Mouse (Mus musculus): ENCODE measurements around the gene Brd9. TPM values are rescaled to one million over a fixed set of nuclear protein-coding genes. Genes with fewer than 3 reads are reported as not detected.
A peak's percentile ranks its signal among the peaks of the same experiment; 100 is the strongest.

Gene Brd9
- 12.9 and 14.1 TPM in 2 replicates for polyA plus RNA-seq (2015; fragmentation: Nextera tagmentation; extraction: Ambion mirVana)

- WGBS (ENCODE audit: insufficient replicate concordance) = under 1% methylated on average over 82 of the region's 82 CpGs
- peak within 1 kb of the TSS; percentile 89 for H3K9ac ChIP-seq (ENCODE audit: low read depth, low read length)
- no peaks in the 10 kb centered on the region for H3K9me3 ChIP-seq (replicated peaks; ENCODE audit: control insufficient read depth, low read length)
- H3K4me1 ChIP-seq (ENCODE audit: control insufficient read depth, low read depth, low read length) = peaks cover 16% of the 10 kb centered on the region
- peaks cover 14% of the 10 kb centered on the region; the same call in 1 of the 2 replicates for H3K36me3 ChIP-seq (ENCODE audit: control insufficient read depth, insufficient read depth)
- H3K4me2 ChIP-seq (ENCODE audit: low read depth, low read length) = peak within 1 kb of the TSS; percentile 92
- ATAC-seq (ENCODE audit: low read depth) = peak; percentile 96
- peak within 1 kb of the TSS; percentile 98 for H3K27ac ChIP-seq (ENCODE audit: low read length)
- H3K27me3 ChIP-seq (ENCODE audit: control insufficient read depth, insufficient read depth, low read depth, low read length) = no peaks in the 10 kb centered on the region
- peak within 1 kb of the TSS; percentile 86 for H3K4me3 ChIP-seq (ENCODE audit: low read depth, low read length)
Observed at GRCm38 (mm10) chr13:73937321-73938176, at the start of gene Brd9, which contains the start of gene Trip13. Gene Brd9, plus strand, starts transcription at chr13:73937811. Gene Trip13, minus strand, starts transcription at chr13:73937784.

DNA sequence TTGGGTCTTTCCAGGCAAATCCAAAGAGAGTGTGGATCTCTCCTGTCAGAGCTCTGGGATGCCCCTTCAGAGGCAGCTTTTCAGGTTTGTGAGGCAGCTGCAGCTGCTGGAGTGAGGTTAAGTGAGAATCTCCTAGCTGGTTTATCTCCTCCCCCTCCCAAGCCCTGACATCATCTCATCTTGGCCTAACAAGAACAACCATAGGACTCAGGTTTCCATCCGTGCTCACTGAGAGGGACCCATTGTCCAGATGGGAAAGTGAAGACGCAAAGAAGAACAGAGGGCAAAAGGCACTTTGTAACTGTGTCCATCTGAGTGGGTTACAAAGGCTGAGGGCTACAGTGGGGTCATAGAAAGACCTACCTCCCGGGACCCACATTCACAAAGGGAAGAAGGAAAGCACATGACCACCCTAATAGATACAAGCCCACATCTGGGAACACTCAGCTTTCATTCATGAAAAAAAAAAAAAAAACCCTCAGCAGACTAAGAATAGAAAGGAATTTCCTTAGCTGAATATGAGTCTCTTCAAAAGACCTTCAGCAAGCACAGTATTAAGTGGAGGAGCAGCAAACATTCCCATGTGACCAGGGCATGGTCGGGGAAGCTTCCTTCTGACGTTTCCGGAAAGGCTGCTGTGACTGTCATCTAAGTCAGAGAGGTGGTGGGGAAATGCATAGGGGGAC lies 45.0 kb upstream of the Brd9 start:
- Histone ChIP-seq H3K9me3 (replicated peaks; ENCODE audit: control insufficient read depth, low read length) (no peaks in the 10 kb centered on the region), H3K4me3 (ENCODE audit: low read depth, low read length) (no peak overlapping the region), H3K27me3 (ENCODE audit: control insufficient read depth, insufficient read depth, low read depth, low read length) (no peaks in the 10 kb centered on the region), H3K4me1 (ENCODE audit: control insufficient read depth, low read depth, low read length) (no peaks in the 10 kb centered on the region), H3K27ac (ENCODE audit: low read length) (no peak overlapping the region), H3K4me2 (ENCODE audit: low read depth, low read length) (no peak overlapping the region), H3K9ac (ENCODE audit: low read depth, low read length) (no peak overlapping the region), H3K36me3 (ENCODE audit: control insufficient read depth, insufficient read depth) (no peaks in the 10 kb centered on the region)
- peak; percentile 21; the same call in 1 of the 2 replicates for ATAC-seq (ENCODE audit: low read depth)
- 43% methylated on average over 6 of the region's 6 CpGs for WGBS (ENCODE audit: insufficient replicate concordance)

- H3K9me3 ChIP-seq (replicated peaks; ENCODE audit: control insufficient read depth, low read length) = no peaks in the 10 kb centered on the region
- H3K9ac ChIP-seq (ENCODE audit: low read depth, low read length) = no peak overlapping the region
- ATAC-seq (ENCODE audit: low read depth) = no peak
- no peak overlapping the region for H3K4me3 ChIP-seq (ENCODE audit: low read depth, low read length)
- H3K4me1 ChIP-seq (ENCODE audit: control insufficient read depth, low read depth, low read length) = no peaks in the 10 kb centered on the region
- H3K27ac ChIP-seq (ENCODE audit: low read length) = no peak overlapping the region
- H3K27me3 ChIP-seq (ENCODE audit: control insufficient read depth, insufficient read depth, low read depth, low read length) = no peaks in the 10 kb centered on the region
- no peak overlapping the region for H3K4me2 ChIP-seq (ENCODE audit: low read depth, low read length)
- WGBS (ENCODE audit: insufficient replicate concordance) = 54% methylated on average over 3 of the region's 3 CpGs
- no peaks in the 10 kb centered on the region for H3K36me3 ChIP-seq (ENCODE audit: control insufficient read depth, insufficient read depth)
Observed at GRCm38 (mm10) chr13:73897561-73897960, 40.0 kb upstream of the Brd9 start.

DNA sequence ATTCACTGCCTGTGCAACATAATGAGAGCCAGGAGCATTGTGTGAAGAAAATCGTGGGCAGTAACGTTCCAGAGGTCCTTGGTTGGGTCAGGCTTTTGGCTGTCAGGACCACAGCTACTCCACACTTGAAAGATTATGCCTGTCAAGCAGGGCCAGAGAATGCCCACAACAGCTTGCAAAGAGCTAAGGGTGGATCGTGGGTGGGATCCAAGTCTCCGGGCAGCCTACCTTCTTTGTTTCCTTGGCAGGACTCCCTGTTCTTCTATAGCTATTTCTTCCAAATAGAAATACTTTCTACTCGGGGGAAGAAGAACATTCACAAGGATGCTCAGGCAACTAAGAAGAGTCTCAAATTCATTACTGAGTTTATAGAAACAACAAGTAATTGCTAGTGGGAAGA lies 30.5 kb upstream of the Brd9 start:
- no peak overlapping the region for H3K4me3 ChIP-seq (ENCODE audit: low read depth, low read length)
- H3K27ac ChIP-seq (ENCODE audit: low read length) = no peak overlapping the region
- no peak for ATAC-seq (ENCODE audit: low read depth)
- no peak overlapping the region for H3K4me2 ChIP-seq (ENCODE audit: low read depth, low read length)
- 74% methylated on average over 5 of the region's 5 CpGs for WGBS (ENCODE audit: insufficient replicate concordance)
- no peaks in the 10 kb centered on the region for H3K9me3 ChIP-seq (replicated peaks; ENCODE audit: control insufficient read depth, low read length)
- no peaks in the 10 kb centered on the region for H3K27me3 ChIP-seq (ENCODE audit: control insufficient read depth, insufficient read depth, low read depth, low read length)
- H3K4me1 ChIP-seq (ENCODE audit: control insufficient read depth, low read depth, low read length) = no peaks in the 10 kb centered on the region
- no peaks in the 10 kb centered on the region for H3K36me3 ChIP-seq (ENCODE audit: control insufficient read depth, insufficient read depth)
- no peak overlapping the region for H3K9ac ChIP-seq (ENCODE audit: low read depth, low read length)

DNA sequence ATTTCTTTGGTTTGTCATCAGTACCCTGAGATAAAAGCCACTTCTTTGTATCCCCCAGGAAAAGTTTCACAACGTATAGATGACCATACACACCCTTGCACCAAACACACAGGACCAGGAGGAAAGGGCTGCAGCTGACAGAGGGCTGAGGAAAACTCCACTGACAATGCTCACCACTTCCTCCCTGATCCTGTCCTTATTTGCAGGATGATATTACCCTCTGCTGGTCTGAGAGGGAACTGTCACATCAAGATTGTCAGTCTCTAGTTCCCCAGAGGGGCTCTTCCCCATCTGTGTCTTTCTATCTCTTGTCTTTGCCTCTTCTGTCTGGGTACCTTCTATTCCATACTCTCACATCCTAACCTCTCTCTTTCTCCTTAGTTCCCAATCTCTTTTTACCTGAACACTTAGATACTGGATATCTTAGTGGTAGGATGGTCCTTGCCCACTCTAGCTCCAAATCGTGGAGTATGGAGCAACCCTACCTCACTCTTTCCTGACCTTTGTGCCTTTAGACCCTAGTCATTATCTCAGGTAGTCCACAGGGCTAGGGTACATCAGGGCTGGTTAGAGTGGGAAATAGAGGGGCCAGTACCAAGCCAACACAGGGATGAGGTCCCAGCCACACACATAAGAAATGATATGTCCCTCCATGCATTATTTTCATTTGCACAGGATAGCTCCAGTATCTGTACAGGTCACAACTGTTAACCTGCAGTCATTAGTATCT lies 29.8 kb upstream of the Brd9 start:
- ATAC-seq (ENCODE audit: low read depth) = no peak
- WGBS (ENCODE audit: insufficient replicate concordance) = 40% methylated on average over 2 of the region's 2 CpGs
- H3K4me3 ChIP-seq (ENCODE audit: low read depth, low read length) = no peak overlapping the region
- no peak overlapping the region for H3K27ac ChIP-seq (ENCODE audit: low read length)
- H3K4me1 ChIP-seq (ENCODE audit: control insufficient read depth, low read depth, low read length) = no peaks in the 10 kb centered on the region
- H3K9ac ChIP-seq (ENCODE audit: low read depth, low read length) = no peak overlapping the region
- H3K36me3 ChIP-seq (ENCODE audit: control insufficient read depth, insufficient read depth) = peaks cover 3% of the 10 kb centered on the region; the same call in 1 of the 2 replicates
- H3K27me3 ChIP-seq (ENCODE audit: control insufficient read depth, insufficient read depth, low read depth, low read length) = no peaks in the 10 kb centered on the region
- H3K4me2 ChIP-seq (ENCODE audit: low read depth, low read length) = no peak overlapping the region
- no peaks in the 10 kb centered on the region for H3K9me3 ChIP-seq (replicated peaks; ENCODE audit: control insufficient read depth, low read length)

DNA sequence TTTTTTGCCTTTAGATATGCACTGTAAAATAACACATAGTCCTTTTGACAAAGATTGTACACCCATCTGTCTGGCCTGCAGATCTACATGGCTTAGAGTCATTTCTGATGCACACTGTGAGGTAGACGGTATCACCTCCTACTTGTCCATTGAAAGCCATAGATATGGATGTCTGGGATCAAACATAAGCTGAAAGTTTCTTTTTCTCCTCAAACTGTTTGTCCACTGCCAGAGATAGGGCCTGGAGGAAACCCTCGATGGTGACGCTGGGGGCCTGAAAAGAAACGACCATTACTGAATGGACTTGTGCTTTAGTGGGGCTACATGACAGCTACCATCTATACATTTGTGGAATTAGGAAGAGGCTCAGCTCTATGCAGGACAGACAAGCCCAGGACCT lies 24.5 kb upstream of the Brd9 start:
- Histone ChIP-seq H3K9ac (ENCODE audit: low read depth, low read length) (no peak overlapping the region), H3K36me3 (ENCODE audit: control insufficient read depth, insufficient read depth) (peaks cover 27% of the 10 kb centered on the region), H3K27ac (ENCODE audit: low read length) (no peak overlapping the region), H3K9me3 (replicated peaks; ENCODE audit: control insufficient read depth, low read length) (no peaks in the 10 kb centered on the region), H3K4me2 (ENCODE audit: low read depth, low read length) (no peak overlapping the region), H3K4me3 (ENCODE audit: low read depth, low read length) (no peak overlapping the region), H3K4me1 (ENCODE audit: control insufficient read depth, low read depth, low read length) (no peaks in the 10 kb centered on the region), H3K27me3 (ENCODE audit: control insufficient read depth, insufficient read depth, low read depth, low read length) (no peaks in the 10 kb centered on the region)
- 80% methylated on average over 4 of the region's 4 CpGs for WGBS (ENCODE audit: insufficient replicate concordance)
- no peak for ATAC-seq (ENCODE audit: low read depth)

- ATAC-seq (ENCODE audit: low read depth) = no peak
- Histone ChIP-seq H3K36me3 (ENCODE audit: control insufficient read depth, insufficient read depth) (peaks cover 29% of the 10 kb centered on the region), H3K4me3 (ENCODE audit: low read depth, low read length) (no peak overlapping the region), H3K4me2 (ENCODE audit: low read depth, low read length) (no peak overlapping the region), H3K9me3 (replicated peaks; ENCODE audit: control insufficient read depth, low read length) (no peaks in the 10 kb centered on the region), H3K27me3 (ENCODE audit: control insufficient read depth, insufficient read depth, low read depth, low read length) (no peaks in the 10 kb centered on the region), H3K9ac (ENCODE audit: low read depth, low read length) (no peak overlapping the region), H3K4me1 (ENCODE audit: control insufficient read depth, low read depth, low read length) (peaks cover 7% of the 10 kb centered on the region; the same call in 1 of the 2 replicates), H3K27ac (ENCODE audit: low read length) (no peak overlapping the region)
- WGBS (ENCODE audit: insufficient replicate concordance) = 79% methylated on average over 10 of the region's 10 CpGs
Observed at GRCm38 (mm10) chr13:73932201-73932600, 5.4 kb upstream of the Brd9 start.

GRCm38 (mm10) chr13:73936938-73937320 lies 682 bp upstream of the Brd9 start:
- peak overlapping the region; percentile 92 for H3K4me2 ChIP-seq (ENCODE audit: low read depth, low read length)
- H3K4me1 ChIP-seq (ENCODE audit: control insufficient read depth, low read depth, low read length) = peaks cover 16% of the 10 kb centered on the region
- H3K27me3 ChIP-seq (ENCODE audit: control insufficient read depth, insufficient read depth, low read depth, low read length) = no peaks in the 10 kb centered on the region
- WGBS (ENCODE audit: insufficient replicate concordance) = 7% methylated on average over 5 of the region's 5 CpGs
- ATAC-seq (ENCODE audit: low read depth) = 0 out of 2 replicates have a peak, but pooled peaks have one; percentile 0
- H3K4me3 ChIP-seq (ENCODE audit: low read depth, low read length) = peak overlapping the region; percentile 86
- H3K27ac ChIP-seq (ENCODE audit: low read length) = peak overlapping the region; percentile 98
- H3K36me3 ChIP-seq (ENCODE audit: control insufficient read depth, insufficient read depth) = peaks cover 14% of the 10 kb centered on the region
- H3K9me3 ChIP-seq (replicated peaks; ENCODE audit: control insufficient read depth, low read length) = no peaks in the 10 kb centered on the region
- peak overlapping the region; percentile 89 for H3K9ac ChIP-seq (ENCODE audit: low read depth, low read length)
